Mouse (Mus musculus) liver, embryonic 15.5 days (tissue): ENCODE results near the gene Rilpl1. TPM values are rescaled to one million over a fixed set of nuclear protein-coding genes. Genes with fewer than 3 reads are reported as not detected.
A peak's percentile ranks its signal among the peaks of the same experiment; 100 is the strongest.
"Not testable (repeated sequence)": the region's sequence is repeated elsewhere in the genome, so short reads cannot be mapped to it uniquely, and the experiment has no call there.

ENCODE experiments used
- ATAC-seq: fragments of 200-750 bp; cut with Nextera tagmentation; 2 replicates; pipeline ENCODE4 v1.8.0; 2017; ENCODE audit warnings: moderate number of reproducible peaks, mild to moderate bottlenecking, moderate library complexity; ENCODE audit not compliant: insufficient read depth
- H3K27ac ChIP-seq: fragments of 300-500 bp; sonication (generic); replicated peaks from 2 replicates; pipeline ENCODE4 v1.5.1; 2015; ENCODE audit warnings: mild to moderate bottlenecking, inconsistent platforms
- H3K27me3 ChIP-seq: fragments of 300-500 bp; sonication (generic); 2 replicates; pipeline ENCODE4 v1.6.1; 2015; ENCODE audit warnings: mild to moderate bottlenecking, inconsistent platforms
- H3K36me3 ChIP-seq: fragments of 300-500 bp; sonication (generic); replicated peaks from 2 replicates; pipeline ENCODE4 v1.6.1; 2015; ENCODE audit warnings: moderate library complexity, mild to moderate bottlenecking, inconsistent platforms
- H3K4me1 ChIP-seq: fragments of 300-500 bp; sonication (generic); replicated peaks from 2 replicates; pipeline ENCODE4 v1.6.1; 2015; ENCODE audit warnings: inconsistent platforms
- H3K4me2 ChIP-seq: fragments of 300-500 bp; sonication (generic); 2 replicates; pipeline ENCODE4 v1.6.1; 2015; ENCODE audit warnings: moderate library complexity, mild to moderate bottlenecking, inconsistent platforms
- H3K4me3 ChIP-seq: fragments of 300-500 bp; sonication (generic); replicated peaks from 2 replicates; pipeline ENCODE4 v1.5.1; 2015; ENCODE audit warnings: mild to moderate bottlenecking, inconsistent platforms
- H3K9ac ChIP-seq: fragments of 300-500 bp; sonication (generic); 2 replicates; pipeline ENCODE4 v1.6.1; 2015; ENCODE audit warnings: moderate library complexity, mild to moderate bottlenecking, inconsistent platforms
- H3K9me3 ChIP-seq: fragments of 300-500 bp; sonication (generic); replicated peaks from 2 replicates; pipeline ENCODE4 v1.6.1; 2016; ENCODE audit warnings: inconsistent platforms
- WGBS: fragments of 180-500 bp; shearing (Covaris S2); methylation state at CpG from one replicate; pipeline ENCODE4 v1.1.7; 2015; ENCODE audit warnings: mixed read lengths; ENCODE audit not compliant: insufficient replicate concordance; 5-methylcytosine and 5-hydroxymethylcytosine counted together
- polyA plus RNA-seq: library from polyadenylated mRNA; unstranded; fragments of >200 nt; fragmentation: Nextera tagmentation; extraction: Ambion mirVana; gene quantifications from 2 replicates; pipeline ENCODE4 v1.2.1, GENCODE M21; 2015

Gene Rilpl1
- 1.9 and 2.1 TPM in 2 replicates for polyA plus RNA-seq

DNA sequence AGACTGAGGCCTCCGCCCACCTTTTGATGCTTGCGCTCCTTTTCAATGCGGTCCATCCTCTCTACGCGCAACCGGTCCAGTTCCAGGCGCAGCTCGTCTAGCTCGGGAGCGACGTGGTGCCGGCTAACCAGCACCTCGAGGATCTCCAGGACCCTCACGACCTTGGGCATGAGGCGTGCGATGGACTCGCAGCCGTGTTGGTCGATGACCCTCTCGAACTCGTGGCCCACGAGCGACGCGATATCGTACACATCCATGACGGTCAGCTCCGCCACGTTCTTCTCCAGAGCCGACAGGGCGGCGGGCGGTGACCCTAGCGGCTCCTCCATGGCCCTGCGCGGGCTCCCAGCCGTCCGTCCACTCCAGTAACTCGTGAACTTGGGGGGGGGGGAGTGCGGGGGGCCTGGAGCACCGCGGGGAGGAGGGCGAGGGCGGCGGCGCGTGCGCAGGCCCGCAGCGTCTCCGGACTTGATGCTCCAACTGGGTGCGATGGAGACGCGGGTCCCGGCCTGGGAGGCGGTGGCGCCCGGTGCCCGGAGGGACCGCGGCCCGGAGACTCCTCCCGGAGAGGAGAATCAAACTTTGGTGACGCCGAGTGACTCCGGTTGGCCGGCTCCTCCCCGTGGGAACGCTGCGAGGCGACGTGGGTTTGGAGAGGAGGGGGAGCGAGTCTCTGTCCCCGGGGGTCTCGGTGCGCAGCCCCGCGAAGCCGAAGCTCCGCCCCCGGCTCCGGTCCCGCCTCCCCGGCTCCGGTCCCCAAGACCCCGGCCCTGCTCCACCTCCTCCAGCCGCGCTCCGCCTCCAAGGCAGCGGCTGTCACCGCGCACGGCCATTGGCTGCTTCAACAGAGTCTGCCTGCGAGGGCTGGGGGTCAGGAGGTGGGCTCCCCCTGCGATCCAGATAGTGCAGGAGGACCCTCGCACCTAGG is at the start of gene Rilpl1:
Rilpl1 (minus strand) TSS at position 737 of the 928 bp plus-strand sequence.
- H3K9me3 ChIP-seq = no peaks in the 10 kb centered on the region
- H3K27ac ChIP-seq = no peak within 1 kb of the TSS
- peak within 1 kb of the TSS; percentile 77 for H3K4me2 ChIP-seq
- H3K4me1 ChIP-seq = peaks cover 37% of the 10 kb centered on the region
- peak within 1 kb of the TSS; percentile 63 for H3K4me3 ChIP-seq
- WGBS = 1% methylated on average over 93 of the region's 96 CpGs
- no peaks in the 10 kb centered on the region for H3K36me3 ChIP-seq
- peak; percentile 33; the same call in 1 of the 2 replicates for ATAC-seq
- H3K9ac ChIP-seq = peak within 1 kb of the TSS; percentile 29; the same call in 1 of the 2 replicates
- H3K27me3 ChIP-seq = peaks cover 55% of the 10 kb centered on the region

DNA sequence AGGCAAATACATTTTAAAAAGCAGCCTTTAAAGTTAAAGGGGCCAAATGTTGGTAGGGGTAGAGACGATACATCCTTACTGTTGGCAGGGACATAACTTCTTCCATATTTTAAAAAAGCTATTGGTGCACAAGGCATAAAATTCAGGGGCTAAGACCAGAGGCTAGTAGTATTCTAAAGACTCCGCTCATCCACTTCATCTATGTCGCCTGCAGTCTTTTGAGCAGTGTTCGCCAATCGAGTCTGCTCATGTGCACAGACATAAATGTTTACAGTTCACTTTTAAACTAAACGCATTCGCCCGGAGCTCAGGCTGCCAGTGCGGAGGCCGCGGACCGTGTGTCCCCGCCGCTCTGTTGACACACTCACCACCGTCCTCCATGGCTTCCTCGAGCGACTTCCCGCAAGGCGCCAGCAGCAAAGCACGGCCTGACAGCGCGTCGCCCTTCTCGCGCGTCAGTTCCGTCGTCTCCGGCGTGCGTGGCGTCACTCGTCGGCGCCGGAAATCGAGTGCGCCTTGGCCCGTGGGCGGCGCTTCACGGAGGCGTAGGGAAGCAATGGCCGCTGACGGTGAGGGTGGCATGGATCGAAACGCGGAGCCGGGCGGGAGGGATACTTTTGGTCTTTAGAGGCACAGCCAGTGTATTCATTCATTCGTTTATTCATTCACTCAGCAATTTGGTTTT is 47.6 kb upstream of the Rilpl1 start, which contains the start of the genes Eif2b1 and Gtf2h3:
Eif2b1 (minus strand) TSS at position 499 of the 685 bp plus-strand sequence.
Gtf2h3 (plus strand) TSS at position 508 of the 685 bp plus-strand sequence.
- 1% methylated on average over 51 of the region's 51 CpGs for WGBS
- Histone ChIP-seq H3K27ac (peak within 1 kb of the TSS; percentile 36; the same call in 1 of the 2 replicates), H3K4me1 (peaks cover 31% of the 10 kb centered on the region)

DNA sequence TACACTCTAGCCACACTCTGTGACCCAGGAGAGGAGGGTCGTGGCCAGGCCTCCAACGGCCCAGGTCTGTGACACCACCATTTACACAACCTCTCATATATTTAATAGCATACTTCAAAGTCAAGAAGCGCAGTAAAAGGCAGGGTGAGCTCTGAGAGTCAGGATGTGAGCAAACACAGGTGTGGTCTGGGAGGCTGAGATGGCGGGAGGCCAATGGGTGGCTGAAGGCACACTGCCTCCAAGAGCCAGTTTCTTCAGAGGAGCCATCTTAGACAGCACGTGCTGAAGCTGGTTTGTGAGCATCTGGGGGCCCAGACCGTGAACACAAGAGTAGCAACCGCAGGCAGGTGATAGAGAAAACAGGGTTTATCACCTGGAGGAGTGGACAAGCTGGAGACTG is 44.3 kb upstream of the Rilpl1 start:
- no peak for ATAC-seq
- Histone ChIP-seq H3K9ac (no peak overlapping the region), H3K27me3 (no peaks in the 10 kb centered on the region), H3K27ac (no peak overlapping the region), H3K36me3 (peaks cover 71% of the 10 kb centered on the region), H3K9me3 (no peaks in the 10 kb centered on the region), H3K4me1 (peaks cover 27% of the 10 kb centered on the region), H3K4me3 (no peak overlapping the region), H3K4me2 (no peak overlapping the region)
- 83% methylated on average over 7 of the region's 7 CpGs for WGBS

More for the DNA sequence above, 47.6 kb upstream of the Rilpl1 start, which contains the start of the genes Eif2b1 and Gtf2h3:
- H3K9me3 ChIP-seq = no peaks in the 10 kb centered on the region
- peak within 1 kb of the TSS; percentile 73 for H3K4me3 ChIP-seq
- ATAC-seq = peak; percentile 87
- H3K4me2 ChIP-seq = peak within 1 kb of the TSS; percentile 76
- H3K36me3 ChIP-seq = peaks cover 42% of the 10 kb centered on the region
- no peaks in the 10 kb centered on the region for H3K27me3 ChIP-seq
- H3K9ac ChIP-seq = peak within 1 kb of the TSS; percentile 62

DNA sequence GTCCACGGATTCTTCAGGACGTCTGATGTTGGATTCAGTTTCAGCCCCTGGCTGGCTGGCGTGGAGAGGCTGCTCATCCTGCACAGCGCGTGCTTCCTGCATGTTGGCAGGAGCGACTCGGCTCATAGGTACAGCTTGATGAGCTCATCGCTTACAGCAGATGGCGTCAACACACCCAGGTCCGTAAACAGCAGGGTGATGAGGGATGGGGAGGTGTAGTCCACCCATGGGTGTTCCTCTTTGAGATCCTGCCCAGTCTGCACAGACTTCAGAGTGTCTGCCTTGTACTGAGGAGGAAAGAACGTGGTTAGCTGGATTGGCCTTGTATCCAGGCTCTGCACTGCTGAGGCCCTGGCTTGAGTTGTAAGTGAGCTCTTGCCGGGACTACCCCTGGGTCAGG is 39.9 kb upstream of the Rilpl1 start:
- Histone ChIP-seq H3K4me2 (no peak overlapping the region), H3K4me3 (no peak overlapping the region), H3K9me3 (no peaks in the 10 kb centered on the region), H3K27me3 (no peaks in the 10 kb centered on the region), H3K4me1 (no peaks in the 10 kb centered on the region), H3K27ac (no peak overlapping the region), H3K36me3 (peaks cover 99% of the 10 kb centered on the region), H3K9ac (no peak overlapping the region)
- no peak for ATAC-seq
- 78% methylated on average over 12 of the region's 12 CpGs for WGBS

DNA sequence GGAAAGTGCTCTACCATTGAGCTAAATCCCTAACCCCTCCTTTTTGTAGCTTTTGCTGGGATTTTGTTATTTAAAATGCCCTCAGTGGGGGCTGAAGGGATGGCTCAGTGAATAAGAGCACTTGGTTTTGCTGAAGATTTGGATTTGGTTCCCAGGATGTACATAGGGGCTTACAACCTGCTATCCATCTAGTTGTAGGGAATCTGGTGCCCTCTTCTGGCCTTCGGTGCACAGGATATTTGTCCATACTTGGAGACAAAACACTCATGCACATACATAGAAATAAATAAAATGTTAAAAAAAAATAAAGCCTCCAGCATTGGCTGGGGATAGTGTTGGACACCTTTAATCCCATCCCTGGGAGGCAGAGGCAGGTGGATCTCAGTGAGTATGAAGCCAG is 24.0 kb upstream of the Rilpl1 start:
- no peaks in the 10 kb centered on the region for H3K9me3 ChIP-seq
- no peak for ATAC-seq
- no peak overlapping the region for H3K27ac ChIP-seq
- H3K4me2 ChIP-seq = no peak overlapping the region
- peaks cover 60% of the 10 kb centered on the region for H3K36me3 ChIP-seq
- 71% methylated on average over 1 of the region's 1 CpGs for WGBS
- no peak overlapping the region for H3K4me3 ChIP-seq
- no peak overlapping the region for H3K9ac ChIP-seq
- H3K27me3 ChIP-seq = no peaks in the 10 kb centered on the region
- peaks cover 21% of the 10 kb centered on the region for H3K4me1 ChIP-seq

DNA sequence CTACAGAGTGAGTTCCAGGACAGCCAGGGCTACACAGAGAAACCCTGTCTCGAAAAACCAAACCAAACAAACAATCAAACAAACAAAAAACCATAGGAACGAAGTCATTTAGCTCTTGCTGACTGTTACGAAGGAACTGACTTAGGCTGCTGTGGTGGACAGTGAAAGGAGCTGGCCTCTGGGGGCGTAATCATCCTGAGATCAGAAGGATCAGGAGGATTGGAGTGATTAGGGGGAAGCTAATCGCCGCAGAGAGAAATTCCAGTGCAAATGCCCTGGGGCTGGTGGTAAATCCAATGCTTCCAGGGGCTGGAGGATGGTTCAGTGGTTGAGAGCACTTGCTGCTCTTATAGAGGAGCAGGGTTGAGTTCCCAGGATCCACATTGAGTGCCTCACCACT is 22.4 kb upstream of the Rilpl1 start:
- peak overlapping the region; percentile 75 for H3K4me3 ChIP-seq
- no peak for ATAC-seq
- H3K9me3 ChIP-seq = no peaks in the 10 kb centered on the region
- WGBS = 60% methylated on average over 6 of the region's 6 CpGs
- H3K9ac ChIP-seq = peak overlapping the region; percentile 75
- H3K4me2 ChIP-seq = peak overlapping the region; percentile 82
- peaks cover 48% of the 10 kb centered on the region for H3K36me3 ChIP-seq
- H3K27me3 ChIP-seq = no peaks in the 10 kb centered on the region
- H3K4me1 ChIP-seq = peaks cover 21% of the 10 kb centered on the region
- no peak overlapping the region; the same call in 1 of the 2 replicates for H3K27ac ChIP-seq

DNA sequence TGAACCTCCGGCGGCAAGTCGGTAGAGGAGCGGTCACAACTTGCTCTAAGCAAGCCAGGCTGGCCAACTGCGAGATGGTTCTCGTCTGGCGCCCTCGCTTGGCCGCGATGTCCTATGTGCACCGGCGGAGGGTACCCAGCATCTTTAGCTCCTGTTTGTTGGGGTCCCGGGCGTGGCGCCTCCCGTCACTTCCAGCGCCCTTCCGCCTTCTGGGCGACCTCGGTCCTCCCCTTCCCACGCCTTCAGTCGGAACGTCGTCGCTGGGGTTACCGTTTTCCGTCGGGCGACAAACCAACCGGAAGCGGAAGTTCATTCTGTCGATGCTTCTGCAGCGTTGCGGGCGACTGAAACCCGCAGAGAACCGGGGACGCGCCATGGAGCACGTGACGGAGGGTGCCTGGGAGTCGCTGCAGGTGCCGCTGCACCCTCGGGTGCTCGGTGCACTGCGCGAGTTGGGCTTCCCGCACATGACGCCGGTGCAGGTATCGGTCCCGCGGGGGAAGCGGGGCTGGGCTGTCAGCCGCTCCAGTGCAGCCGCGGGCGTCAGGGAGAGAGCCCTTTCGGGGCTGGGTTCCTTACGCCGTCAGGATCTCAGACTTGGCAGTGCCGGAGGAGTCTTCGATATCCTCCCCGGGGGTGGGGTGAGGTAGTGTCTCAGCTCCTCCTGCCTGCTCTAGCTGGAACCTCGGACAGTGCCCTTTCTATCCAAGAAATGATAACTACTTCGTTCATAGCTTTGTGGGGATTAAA is 21.5 kb upstream of the Rilpl1 start, which contains the start of gene Ddx55:
Ddx55 (plus strand) TSS at position 307 of the 750 bp plus-strand sequence.
- peak; percentile 84 for ATAC-seq

DNA sequence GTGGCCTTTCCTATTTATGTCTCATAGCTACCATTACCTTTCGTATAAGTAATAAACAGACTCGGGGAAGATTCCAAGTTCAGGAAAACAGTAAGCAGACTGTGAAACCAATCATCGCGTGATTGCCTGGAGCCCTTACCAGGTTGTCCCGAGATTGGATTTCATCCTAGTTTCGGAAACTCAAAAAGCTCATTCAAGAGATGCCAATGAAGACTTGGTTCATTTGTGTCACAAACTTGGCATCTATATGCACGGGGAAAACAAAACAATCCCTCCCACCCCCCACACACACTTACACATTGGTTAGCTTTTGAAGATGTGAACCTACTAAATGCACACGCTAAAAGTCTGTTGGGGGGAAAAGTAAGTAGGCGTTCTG is 20.9 kb upstream of the Rilpl1 start:
- Histone ChIP-seq H3K9me3 (no peaks in the 10 kb centered on the region), H3K4me3 (peak overlapping the region; percentile 75), H3K4me2 (peak overlapping the region; percentile 82), H3K36me3 (peaks cover 51% of the 10 kb centered on the region), H3K9ac (peak overlapping the region; percentile 75), H3K4me1 (peaks cover 21% of the 10 kb centered on the region), H3K27me3 (no peaks in the 10 kb centered on the region), H3K27ac (peak overlapping the region; percentile 77)
- WGBS = 11% methylated on average over 9 of the region's 9 CpGs
- ATAC-seq = no peak

More for the DNA sequence above, 21.5 kb upstream of the Rilpl1 start, which contains the start of gene Ddx55:
- Histone ChIP-seq H3K4me1 (peaks cover 21% of the 10 kb centered on the region), H3K27me3 (no peaks in the 10 kb centered on the region), H3K9ac (peak within 1 kb of the TSS; percentile 75), H3K27ac (peak within 1 kb of the TSS; percentile 77), H3K4me2 (peak within 1 kb of the TSS; percentile 82), H3K9me3 (no peaks in the 10 kb centered on the region), H3K36me3 (peaks cover 48% of the 10 kb centered on the region), H3K4me3 (peak within 1 kb of the TSS; percentile 75)
- under 1% methylated on average over 66 of the region's 66 CpGs for WGBS

DNA sequence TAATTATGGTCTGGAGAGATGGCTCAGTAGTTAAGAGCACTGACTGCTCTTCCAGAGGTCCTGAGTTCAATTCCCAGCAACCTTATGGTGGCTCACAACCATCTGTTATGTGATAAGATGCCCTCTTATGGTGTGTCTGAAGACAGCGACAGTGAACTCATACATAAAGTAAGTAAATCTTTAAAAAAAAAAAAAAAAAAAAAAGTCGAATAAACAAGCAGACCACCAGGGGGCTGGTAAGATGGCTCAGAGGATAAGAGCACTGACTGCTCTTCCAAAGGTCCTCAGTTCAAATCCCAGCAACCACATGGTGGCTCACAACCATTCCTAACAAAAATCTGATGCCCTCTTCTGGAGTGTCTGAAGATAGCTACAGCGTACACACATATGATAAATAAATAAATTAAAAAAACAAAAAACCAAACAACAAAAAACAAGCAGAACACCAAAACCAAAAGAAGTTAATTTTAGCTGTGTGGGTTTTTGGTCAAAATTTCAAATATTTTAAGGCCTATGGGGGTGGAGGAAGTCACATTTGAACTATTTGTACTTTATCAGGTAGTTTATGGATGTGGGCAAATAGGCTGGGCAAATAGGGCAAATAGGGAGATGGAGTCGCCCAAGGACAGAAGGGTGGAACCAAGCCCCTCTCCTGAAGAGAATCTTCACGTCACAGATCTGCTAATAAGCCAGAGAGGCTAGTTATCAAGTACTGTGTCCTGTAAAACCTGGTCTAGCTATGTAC is 20.3 kb upstream of the Rilpl1 start:
- H3K27me3 ChIP-seq, ATAC-seq, H3K9me3 ChIP-seq: not testable (repeated sequence)
- Histone ChIP-seq H3K9ac (peak overlapping the region; percentile 75), H3K27ac (peak overlapping the region; percentile 77; the same call in 1 of the 2 replicates), H3K4me2 (peak overlapping the region; percentile 82), H3K36me3 (peaks cover 51% of the 10 kb centered on the region), H3K4me3 (peak overlapping the region; percentile 75), H3K4me1 (peaks cover 21% of the 10 kb centered on the region)
- WGBS = 33% methylated on average over 5 of the region's 5 CpGs

DNA sequence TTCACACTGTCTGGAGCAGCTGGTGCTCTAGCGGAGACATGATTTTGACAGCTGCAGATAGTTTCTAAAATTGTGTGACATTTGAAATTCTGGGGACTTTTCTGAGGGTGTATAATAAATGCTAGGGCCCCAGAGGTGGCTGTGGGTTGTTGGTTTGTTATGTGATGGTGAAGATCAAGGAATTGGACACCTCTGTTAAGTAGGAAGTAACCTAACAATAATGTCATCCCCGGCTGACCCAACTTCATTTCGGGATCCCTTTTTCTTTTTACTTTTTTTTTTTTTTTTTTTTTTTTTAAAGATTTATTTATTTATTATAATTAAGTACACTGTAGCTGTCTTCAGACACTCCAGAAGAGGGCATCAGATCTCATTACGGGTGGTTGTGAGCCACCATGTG is 19.5 kb upstream of the Rilpl1 start:
- Histone ChIP-seq H3K4me1 (peaks cover 21% of the 10 kb centered on the region), H3K36me3 (peaks cover 51% of the 10 kb centered on the region)
- H3K4me2 ChIP-seq, H3K9ac ChIP-seq, H3K27me3 ChIP-seq, H3K27ac ChIP-seq, ATAC-seq, H3K4me3 ChIP-seq, H3K9me3 ChIP-seq: not testable (repeated sequence)
- WGBS = 62% methylated on average over 4 of the region's 4 CpGs
